Mouse (Mus musculus) heart, postnatal 14 days (tissue): ENCODE data around the gene Mtf1. TPM values are rescaled to one million over a fixed set of nuclear protein-coding genes. Genes with fewer than 3 reads are reported as not detected.

Source experiments
- total RNA-seq, 2 experiments: library from RNA; stranded (reverse); gene quantifications; 2 replicates each; pipeline ENCODE4 v1.2.3; 2021

Mtf1 gene
- total RNA-seq, 2 experiments from 2014 or later: 12.8 to 15.7 TPM

Other genes starting within 250 kb of the Mtf1 start
- gene 3100002H09Rik, start 191.3 kb upstream of the Mtf1 start, total RNA-seq: not detected
- under 1 TPM in 1 of 2 experiments, not detected in 1; 0.07 TPM for gene Pou3f1, start 145.3 kb upstream of the Mtf1 start, total RNA-seq
- gene Utp11, start 108.5 kb upstream of the Mtf1 start, total RNA-seq: 10 to 100 TPM; 11.6 to 12.0 TPM
- 10 to 100 TPM; 13.0 to 13.9 TPM for gene Fhl3, start 101.4 kb upstream of the Mtf1 start, total RNA-seq
- 10 to 100 TPM; 19.2 to 21.5 TPM for gene Sf3a3, start 87.3 kb upstream of the Mtf1 start, total RNA-seq
- 10 to 100 TPM; 12.5 to 13.6 TPM for gene Inpp5b, start 60.3 kb upstream of the Mtf1 start, total RNA-seq
- gene Yrdc, start 48.6 kb downstream of the Mtf1 start, total RNA-seq: 10 to 100 TPM; 17.5 to 17.9 TPM
- gene 1110065P20Rik, start 49.1 kb downstream of the Mtf1 start, total RNA-seq: 10 to 100 TPM; 23.9 to 24.8 TPM
- under 1 TPM; 0.10 to 0.17 TPM for gene Maneal, start 60.1 kb downstream of the Mtf1 start, total RNA-seq
- gene Epha10, start 78.8 kb downstream of the Mtf1 start, total RNA-seq: not detected
- gene 9930104L06Rik, start 134.9 kb downstream of the Mtf1 start, total RNA-seq: 10 to 100 TPM in 1 of 2 experiments, 1 to 10 TPM in 1; 9.8 to 10.2 TPM
- 1 to 10 TPM; 3.6 to 7.0 TPM for gene Cdca8, start 137.2 kb downstream of the Mtf1 start, total RNA-seq
- gene Rspo1, start 184.3 kb downstream of the Mtf1 start, total RNA-seq: 1 to 10 TPM; 3.7 to 5.8 TPM
- 10 to 100 TPM; 27.1 to 29.8 TPM for gene Gnl2, start 214.5 kb downstream of the Mtf1 start, total RNA-seq